Mouse (Mus musculus): Measurements from ENCODE around the gene Plpp3. TPM values are rescaled to one million over a fixed set of nuclear protein-coding genes. Genes with fewer than 3 reads are reported as not detected.
"Not testable (repeated sequence)": the region's sequence is repeated elsewhere in the genome, so short reads cannot be mapped to it uniquely, and the experiment has no call there.

The Plpp3 gene
- polyA plus RNA-seq, 1 experiment from 2014 or later = 66.3 TPM

DNA sequence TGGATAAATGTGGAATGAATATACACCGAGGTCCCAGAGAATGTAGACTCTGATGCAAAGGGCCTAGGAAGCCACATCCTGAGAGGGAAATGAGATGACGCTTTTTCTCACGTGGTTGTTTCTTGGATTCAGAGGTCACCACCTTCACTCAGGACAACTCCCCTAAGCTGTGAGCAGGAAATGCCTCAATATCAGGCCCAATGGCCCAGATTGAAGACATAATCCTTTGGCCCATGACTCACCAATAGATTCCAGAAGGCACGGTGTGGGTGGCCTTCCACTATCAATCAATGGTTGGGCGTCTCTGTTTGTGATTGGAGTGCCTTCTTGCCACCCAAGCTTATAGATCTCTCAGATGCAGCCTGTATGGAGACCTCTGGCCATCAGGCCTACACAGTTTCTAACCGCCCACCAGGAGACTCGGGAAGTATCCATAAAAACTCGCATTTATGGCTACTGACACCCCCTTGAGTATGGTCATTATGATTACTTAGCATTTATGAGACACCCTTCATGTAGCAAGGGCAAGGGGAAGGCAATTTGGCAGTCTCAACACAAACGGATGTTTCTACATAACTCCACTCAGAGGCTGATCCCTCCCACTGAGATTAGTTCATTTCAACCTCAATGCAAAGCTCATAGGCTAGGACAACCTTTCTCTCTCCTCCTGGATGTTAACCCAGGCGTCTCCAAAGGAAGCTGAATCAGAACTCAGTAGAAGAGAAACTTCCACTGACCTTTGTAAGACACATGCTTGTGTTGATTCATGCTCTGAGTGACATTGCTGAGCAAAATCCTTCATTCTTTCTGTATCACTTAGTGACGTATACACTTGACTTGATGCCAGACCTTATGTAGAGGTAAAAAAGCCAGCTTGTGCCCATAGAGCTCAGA, 100.8 kb downstream of the Plpp3 start:
- Histone ChIP-seq H3K27ac (no peak overlapping the region), H3K9me3 (no peaks in the 10 kb centered on the region), H3K4me1 (no peaks in the 10 kb centered on the region), H3K9ac (no peak overlapping the region), H3K27me3 (replicated peaks) (no peaks in the 10 kb centered on the region), H3K4me3 (no peak overlapping the region), H3K4me2 (no peak overlapping the region), H3K36me3 (replicated peaks) (no peaks in the 10 kb centered on the region)
- 84% methylated on average over 11 of the region's 11 CpGs for WGBS
- ATAC-seq (replicated peaks) = no peak

- no peak for ATAC-seq (replicated peaks)
- no peak overlapping the region for H3K4me3 ChIP-seq
- no peaks in the 10 kb centered on the region for H3K9me3 ChIP-seq
- no peaks in the 10 kb centered on the region for H3K27me3 ChIP-seq (replicated peaks)
- no peak overlapping the region for H3K27ac ChIP-seq
- no peaks in the 10 kb centered on the region for H3K4me1 ChIP-seq
- WGBS = 83% methylated on average over 2 of the region's 2 CpGs
- H3K4me2 ChIP-seq = no peak overlapping the region
- no peak overlapping the region for H3K9ac ChIP-seq
- H3K36me3 ChIP-seq (replicated peaks) = no peaks in the 10 kb centered on the region
Observed at GRCm38 (mm10) chr4:105260385-105260784, 103.2 kb downstream of the Plpp3 start.

DNA sequence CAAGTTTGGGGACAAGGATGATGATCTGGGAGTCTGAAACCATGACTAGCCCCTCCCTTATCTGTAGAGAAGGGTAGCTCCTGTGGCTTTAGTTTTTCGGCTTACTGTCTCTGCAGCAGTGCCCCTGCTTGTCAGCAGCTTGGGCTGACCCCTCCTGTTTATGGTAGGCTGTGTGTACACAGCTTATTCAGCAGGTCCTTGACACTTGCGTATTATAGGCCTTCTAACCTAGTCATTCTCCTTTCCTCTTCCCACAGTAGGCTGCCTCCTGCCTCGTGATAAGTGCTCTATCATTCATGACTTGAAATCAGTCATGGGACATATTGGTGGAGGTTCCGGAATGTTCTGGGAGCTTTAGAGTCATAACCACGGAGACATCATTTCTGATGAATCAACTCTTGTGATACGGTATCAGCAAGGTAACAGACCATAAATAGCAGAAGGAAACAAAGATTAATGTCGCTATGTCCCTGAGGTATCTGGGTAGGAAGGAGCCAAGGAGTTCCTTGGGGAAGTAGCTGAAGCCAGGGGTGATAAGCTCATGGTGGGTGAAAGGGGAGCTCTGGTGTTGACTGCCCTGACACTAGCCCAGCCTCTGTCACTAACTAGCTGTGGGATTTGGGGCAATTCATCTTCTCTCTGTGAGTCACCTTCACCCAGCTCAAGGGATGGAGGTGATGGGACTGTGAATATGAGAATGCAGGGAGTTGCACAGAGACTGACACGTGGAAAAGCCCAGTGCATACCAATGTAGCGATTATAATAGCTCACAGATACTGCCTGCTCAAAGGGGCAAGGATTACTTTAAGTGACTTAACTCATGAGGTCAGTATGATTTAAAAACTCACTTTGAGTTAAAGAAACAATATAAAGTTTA, 104.0 kb downstream of the Plpp3 start:
- H3K4me2 ChIP-seq = no peak overlapping the region
- no peaks in the 10 kb centered on the region for H3K27me3 ChIP-seq (replicated peaks)
- H3K4me1 ChIP-seq = no peaks in the 10 kb centered on the region
- no peak overlapping the region for H3K27ac ChIP-seq
- H3K4me3 ChIP-seq = no peak overlapping the region
- 83% methylated on average over 9 of the region's 9 CpGs for WGBS
- no peaks in the 10 kb centered on the region for H3K36me3 ChIP-seq (replicated peaks)
- no peak overlapping the region for H3K9ac ChIP-seq
- ATAC-seq (replicated peaks) = no peak
- H3K9me3 ChIP-seq = no peaks in the 10 kb centered on the region

DNA sequence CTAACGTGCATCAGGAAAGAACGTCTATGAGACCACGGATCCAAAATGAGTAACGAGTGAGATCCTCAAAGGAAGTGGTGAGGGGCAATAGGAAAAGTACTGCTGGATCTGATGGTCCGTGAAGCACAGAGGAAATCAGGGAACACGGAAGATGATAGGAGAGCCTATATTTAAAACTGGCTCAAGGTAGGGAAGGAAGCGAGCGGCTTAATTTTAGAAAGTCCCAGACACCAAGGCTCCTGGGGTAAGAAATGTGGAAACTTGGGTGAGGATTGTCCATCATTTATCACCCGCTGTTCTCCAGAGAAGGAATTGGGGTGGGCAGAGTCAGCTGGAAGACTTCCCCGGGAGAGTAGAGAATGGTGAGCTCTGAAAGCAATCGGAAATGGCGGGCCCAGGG, 105.2 kb downstream of the Plpp3 start:
- no peaks in the 10 kb centered on the region for H3K4me1 ChIP-seq
- no peaks in the 10 kb centered on the region for H3K27me3 ChIP-seq (replicated peaks)
- no peak overlapping the region for H3K27ac ChIP-seq
- no peak overlapping the region for H3K9ac ChIP-seq
- H3K4me2 ChIP-seq = no peak overlapping the region
- H3K36me3 ChIP-seq (replicated peaks) = no peaks in the 10 kb centered on the region
- no peaks in the 10 kb centered on the region for H3K9me3 ChIP-seq
- no peak for ATAC-seq (replicated peaks)
- H3K4me3 ChIP-seq = no peak overlapping the region
- 90% methylated on average over 12 of the region's 12 CpGs for WGBS

- no peaks in the 10 kb centered on the region for H3K27me3 ChIP-seq (replicated peaks)
- no peak overlapping the region for H3K4me3 ChIP-seq
- ATAC-seq (replicated peaks) = no peak
- 90% methylated on average over 8 of the region's 8 CpGs for WGBS
- no peak overlapping the region for H3K27ac ChIP-seq
- H3K4me1 ChIP-seq = no peaks in the 10 kb centered on the region
- H3K9ac ChIP-seq = no peak overlapping the region
- no peak overlapping the region for H3K4me2 ChIP-seq
- H3K9me3 ChIP-seq = no peaks in the 10 kb centered on the region
- H3K36me3 ChIP-seq (replicated peaks) = no peaks in the 10 kb centered on the region
Observed at GRCm38 (mm10) chr4:105263600-105263999, 106.5 kb downstream of the Plpp3 start.

DNA sequence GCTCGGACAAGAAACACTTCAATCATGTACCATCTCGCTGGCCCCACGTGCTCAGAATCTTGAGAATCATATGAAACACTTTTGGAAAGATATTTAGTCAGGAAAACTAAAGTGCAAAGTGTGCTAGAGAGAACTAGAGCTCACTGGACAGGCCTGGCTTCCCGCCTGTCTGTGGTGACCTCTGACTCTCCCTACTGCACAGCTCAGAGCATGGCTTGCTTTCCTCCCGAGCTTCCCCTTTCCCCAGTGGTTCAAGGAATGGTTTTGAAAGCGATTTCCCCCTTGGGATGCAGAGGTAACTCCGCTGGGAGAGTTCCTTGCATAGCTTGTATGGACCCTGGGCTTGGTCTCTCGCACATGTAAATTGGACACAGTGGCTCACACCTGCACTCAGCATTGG, 107.9 kb downstream of the Plpp3 start:
- ATAC-seq (replicated peaks) = no peak
- H3K36me3 ChIP-seq (replicated peaks) = no peaks in the 10 kb centered on the region
- H3K4me2 ChIP-seq = no peak overlapping the region
- H3K9me3 ChIP-seq = no peaks in the 10 kb centered on the region
- H3K9ac ChIP-seq = no peak overlapping the region
- H3K27ac ChIP-seq = no peak overlapping the region
- H3K27me3 ChIP-seq (replicated peaks) = no peaks in the 10 kb centered on the region
- 83% methylated on average over 8 of the region's 8 CpGs for WGBS
- no peak overlapping the region for H3K4me3 ChIP-seq
- no peaks in the 10 kb centered on the region for H3K4me1 ChIP-seq

DNA sequence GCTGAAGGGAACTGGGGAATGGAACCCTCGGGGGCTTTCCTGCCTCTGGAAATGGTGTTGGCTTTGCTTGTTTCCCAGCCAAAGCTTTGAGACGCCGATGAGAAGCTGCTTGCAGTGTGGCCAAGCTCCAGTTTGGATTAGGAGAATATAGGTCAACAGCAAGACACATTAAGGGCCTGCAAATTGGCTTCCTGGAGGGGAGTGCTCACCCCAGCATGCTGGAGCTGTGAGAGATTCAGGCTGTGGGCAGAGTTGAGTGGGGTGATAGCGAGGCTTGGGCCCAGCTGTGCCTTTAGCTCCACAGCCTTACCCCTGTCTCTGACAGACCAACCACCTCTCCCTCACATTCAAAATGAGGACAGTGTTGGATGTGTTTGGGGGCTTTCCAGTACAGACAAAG, 108.5 kb downstream of the Plpp3 start:
- 80% methylated on average over 4 of the region's 4 CpGs for WGBS
- no peak overlapping the region for H3K4me2 ChIP-seq
- H3K27me3 ChIP-seq (replicated peaks) = no peaks in the 10 kb centered on the region
- H3K4me3 ChIP-seq = no peak overlapping the region
- no peak overlapping the region for H3K27ac ChIP-seq
- no peaks in the 10 kb centered on the region for H3K9me3 ChIP-seq
- H3K4me1 ChIP-seq = no peaks in the 10 kb centered on the region
- H3K36me3 ChIP-seq (replicated peaks) = no peaks in the 10 kb centered on the region
- ATAC-seq (replicated peaks) = no peak
- no peak overlapping the region for H3K9ac ChIP-seq

DNA sequence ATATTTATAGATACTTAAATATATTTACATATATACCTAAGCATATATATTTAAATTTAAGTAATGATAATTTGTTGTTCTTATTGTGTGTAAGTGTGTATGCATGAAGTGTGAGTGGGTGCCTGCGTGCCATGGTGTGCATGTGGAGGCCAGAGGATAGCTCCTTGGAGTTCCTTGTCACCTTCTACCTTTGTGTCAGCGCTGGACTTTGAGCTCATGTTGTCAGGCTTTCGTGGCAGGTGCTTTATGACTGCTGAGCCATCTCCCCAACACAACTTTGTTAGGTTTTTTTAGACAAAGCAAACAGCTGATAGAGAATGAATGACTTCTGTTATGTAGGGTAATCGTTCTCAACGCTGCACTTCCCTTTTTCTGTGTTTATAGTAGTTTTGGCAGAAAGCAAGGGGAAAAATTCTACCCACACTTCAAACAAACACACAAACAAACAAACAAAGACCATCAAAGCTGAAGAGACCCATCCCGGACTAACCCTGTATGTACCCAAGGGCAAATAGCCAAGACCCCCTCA, 111.1 kb downstream of the Plpp3 start:
- Histone ChIP-seq H3K36me3 (replicated peaks) (no peaks in the 10 kb centered on the region), H3K4me2 (no peak overlapping the region), H3K27me3 (replicated peaks) (no peaks in the 10 kb centered on the region), H3K4me1 (no peaks in the 10 kb centered on the region), H3K9me3 (no peaks in the 10 kb centered on the region), H3K27ac (no peak overlapping the region), H3K9ac (no peak overlapping the region), H3K4me3 (no peak overlapping the region)
- no peak for ATAC-seq (replicated peaks)
- 90% methylated on average over 6 of the region's 6 CpGs for WGBS

- H3K9me3 ChIP-seq; H3K27me3 ChIP-seq (replicated peaks); H3K9ac ChIP-seq; H3K4me1 ChIP-seq; H3K36me3 ChIP-seq (replicated peaks); H3K4me2 ChIP-seq; ATAC-seq (replicated peaks); H3K27ac ChIP-seq; H3K4me3 ChIP-seq: not testable (repeated sequence)
- WGBS = 99% methylated on average over 5 of the region's 7 CpGs
Observed at GRCm38 (mm10) chr4:105269398-105269797, 112.3 kb downstream of the Plpp3 start.

DNA sequence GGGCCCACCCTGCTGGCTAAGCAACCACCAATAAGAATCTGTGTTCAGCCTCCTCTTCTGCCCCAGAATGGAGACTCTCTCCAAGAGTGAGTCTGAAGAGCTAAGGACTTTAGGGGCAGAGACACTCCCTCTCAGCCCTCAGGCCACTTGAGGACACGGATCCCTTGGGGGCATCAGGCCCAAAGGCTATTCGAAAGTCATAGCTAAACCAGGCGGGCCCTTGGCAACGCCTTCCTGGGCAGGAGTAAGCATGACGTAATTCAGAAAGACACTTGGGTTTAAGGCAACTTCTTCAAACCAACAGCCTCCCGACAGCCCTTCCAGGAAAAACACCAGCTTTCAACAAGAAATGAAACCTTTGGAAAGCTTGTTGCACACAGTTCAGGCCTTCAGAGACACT, 114.0 kb downstream of the Plpp3 start:
- no peak overlapping the region for H3K27ac ChIP-seq
- H3K9me3 ChIP-seq = no peaks in the 10 kb centered on the region
- peaks cover 5% of the 10 kb centered on the region; the same call in 1 of the 2 replicates for H3K4me1 ChIP-seq
- no peak overlapping the region for H3K4me2 ChIP-seq
- no peaks in the 10 kb centered on the region for H3K36me3 ChIP-seq (replicated peaks)
- 76% methylated on average over 6 of the region's 6 CpGs for WGBS
- H3K27me3 ChIP-seq (replicated peaks) = no peaks in the 10 kb centered on the region
- no peak overlapping the region for H3K9ac ChIP-seq
- no peak for ATAC-seq (replicated peaks)
- no peak overlapping the region for H3K4me3 ChIP-seq

DNA sequence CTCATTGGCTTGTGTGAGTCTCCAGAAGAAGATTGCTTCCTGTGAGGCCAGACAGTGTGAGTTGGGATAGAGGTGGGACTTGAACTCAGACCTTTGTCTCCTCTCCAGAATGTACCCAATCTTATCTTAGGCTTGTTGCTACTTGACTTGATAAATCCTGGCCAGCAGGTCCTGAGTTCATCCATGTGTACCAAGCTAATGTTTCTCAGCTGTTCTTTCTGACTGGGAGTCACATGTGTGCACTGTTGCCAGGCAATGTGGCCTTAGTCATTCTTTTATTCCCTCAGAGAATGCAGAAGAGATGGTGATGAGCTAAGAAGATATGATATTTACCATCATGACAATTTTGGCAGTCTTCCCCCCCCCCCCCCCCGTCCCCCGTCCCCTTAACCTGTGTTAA, 115.9 kb downstream of the Plpp3 start:
- ATAC-seq (replicated peaks) = no peak
- 52% methylated on average over 2 of the region's 2 CpGs for WGBS
- Histone ChIP-seq H3K4me3 (no peak overlapping the region), H3K9ac (no peak overlapping the region), H3K9me3 (no peaks in the 10 kb centered on the region), H3K27ac (no peak overlapping the region), H3K27me3 (replicated peaks) (no peaks in the 10 kb centered on the region), H3K36me3 (replicated peaks) (no peaks in the 10 kb centered on the region), H3K4me2 (no peak overlapping the region), H3K4me1 (peaks cover 6% of the 10 kb centered on the region; the same call in 1 of the 2 replicates)

DNA sequence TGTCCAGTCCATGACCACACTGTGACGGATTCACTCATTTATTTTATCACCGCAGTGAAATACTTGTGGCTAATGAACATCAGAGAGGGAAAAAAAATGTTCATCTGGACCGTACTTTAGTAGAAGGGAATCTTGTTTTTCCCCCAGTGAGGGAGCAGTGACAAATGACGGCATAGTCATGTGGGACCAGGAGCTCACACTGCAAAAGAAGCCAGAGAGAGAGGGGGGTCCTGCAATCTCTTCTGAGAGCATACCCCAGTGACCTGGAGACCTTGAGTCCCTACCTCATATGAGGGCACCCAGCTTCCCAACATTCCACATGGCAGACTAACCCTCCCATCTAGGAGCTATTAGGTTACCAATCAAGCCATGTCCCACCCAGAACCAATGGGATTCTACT, 116.3 kb downstream of the Plpp3 start:
- peaks cover 6% of the 10 kb centered on the region; the same call in 1 of the 2 replicates for H3K4me1 ChIP-seq
- no peaks in the 10 kb centered on the region for H3K36me3 ChIP-seq (replicated peaks)
- H3K9ac ChIP-seq = no peak overlapping the region
- H3K4me3 ChIP-seq = no peak overlapping the region
- H3K27ac ChIP-seq = no peak overlapping the region
- no peaks in the 10 kb centered on the region for H3K27me3 ChIP-seq (replicated peaks)
- no peaks in the 10 kb centered on the region for H3K9me3 ChIP-seq
- no peak for ATAC-seq (replicated peaks)
- H3K4me2 ChIP-seq = no peak overlapping the region
- 98% methylated on average over 4 of the region's 4 CpGs for WGBS
